Mouse (Mus musculus) cerebellum, adult 2 months (tissue): ENCODE data around the gene Rlf.

Experiments used
- CTCF ChIP-seq: fragments of 200-500 bp; IDR thresholded peaks from 2 replicates; pipeline ENCODE4 v1.5.1; 2011; ENCODE audit warnings: low read depth, mild to moderate bottlenecking, control low read depth, low read length, moderate library complexity, borderline replicate concordance; ENCODE audit not compliant: insufficient read depth
- POLR2A ChIP-seq: fragments of 200-500 bp; IDR thresholded peaks from 2 replicates; pipeline ENCODE4 v1.6.1; 2011; ENCODE audit warnings: low read length, control low read depth, borderline replicate concordance; ENCODE audit not compliant: insufficient read depth

- TF ChIP-seq CTCF (no peak), POLR2A (no peak)
These were observed 26.7 kb upstream of the Rlf start for GRCm38 (mm10) chr4:121241612-121242000.
